In genomic region chr12:16810525-16811431, GRCm38 (mm10) we compare ENCODE assay signal across 7 mouse cellular contexts. TPM values are rescaled to one million over a fixed set of nuclear protein-coding genes. Genes with fewer than 3 reads are reported as not detected.
A peak's percentile ranks its signal among the peaks of the same experiment; 100 is the strongest.
DNase-seq lines count a peak whose midpoint lies in the region; ATAC-seq and TF ChIP-seq lines count a peak whose summit lies in the region.

Gene E2f6 (plus strand): TSS chr12:16810963.

- no peak within 1 kb of the TSS for H3K27ac ChIP-seq in embryonic facial prominence, embryonic 11.5 days (replicated peaks; ENCODE audit: low read depth, low read length)
- 0 out of 2 replicates have a peak within 1 kb of the TSS, but pooled peaks have one; percentile 57 for H3K27ac ChIP-seq in limb, embryonic 11.5 days (replicated peaks; ENCODE audit: low read depth, low read length)
- H3K27ac ChIP-seq in midbrain, embryonic 13.5 days, result peak within 1 kb of the TSS; percentile 69; the same call in 1 of the 2 replicates
- H3K27ac ChIP-seq in small intestine, adult 2 months (ENCODE audit: insufficient read depth, low read depth, low read length), result no peak within 1 kb of the TSS

- peak within 1 kb of the TSS; percentile 92 for H3K9ac ChIP-seq in embryonic facial prominence, embryonic 11.5 days (replicated peaks; ENCODE audit: low read length)
- peak within 1 kb of the TSS; percentile 83 for H3K9ac ChIP-seq in limb, embryonic 11.5 days (ENCODE audit: low read length)
- peak within 1 kb of the TSS; percentile 89 for H3K9ac ChIP-seq in midbrain, embryonic 13.5 days (replicated peaks)

- no peaks in the 10 kb centered on the region for H3K9me3 ChIP-seq in embryonic facial prominence, embryonic 11.5 days (replicated peaks; ENCODE audit: control insufficient read depth, low read length)
- H3K9me3 ChIP-seq in limb, embryonic 11.5 days (ENCODE audit: control insufficient read depth, low read length), result no peaks in the 10 kb centered on the region
- H3K9me3 ChIP-seq in midbrain, embryonic 13.5 days, result no peaks in the 10 kb centered on the region

- H3K36me3 ChIP-seq in embryonic facial prominence, embryonic 11.5 days (replicated peaks; ENCODE audit: control insufficient read depth, insufficient read depth, low read depth, low read length), result no peaks in the 10 kb centered on the region
- H3K36me3 ChIP-seq in limb, embryonic 11.5 days (ENCODE audit: control insufficient read depth, insufficient read depth, low read length), result no peaks in the 10 kb centered on the region; the same call in 1 of the 2 replicates
- H3K36me3 ChIP-seq in midbrain, embryonic 13.5 days, result peaks cover 11% of the 10 kb centered on the region; the same call in 1 of the 2 replicates
- no peaks in the 10 kb centered on the region; the same call in 1 of the 2 replicates for H3K36me3 ChIP-seq in small intestine, adult 2 months (ENCODE audit: control insufficient read depth, insufficient read depth, low read length)

- peak; percentile 82 for ATAC-seq in embryonic facial prominence, embryonic 11.5 days (replicated peaks; ENCODE audit: insufficient number of reproducible peaks, low FRiP score, low TSS enrichment, low read depth)
- peak; percentile 80 for ATAC-seq in limb, embryonic 11.5 days (ENCODE audit: insufficient number of reproducible peaks, low FRiP score, low TSS enrichment, low read depth)
- peak; percentile 89 for ATAC-seq in midbrain, embryonic 13.5 days

- no peaks in the 10 kb centered on the region for H3K27me3 ChIP-seq in embryonic facial prominence, embryonic 11.5 days (ENCODE audit: control insufficient read depth, insufficient read depth, low read length)
- H3K27me3 ChIP-seq in limb, embryonic 11.5 days (ENCODE audit: control insufficient read depth, insufficient read depth, low read length), result peaks cover 3% of the 10 kb centered on the region; the same call in 1 of the 2 replicates
- H3K27me3 ChIP-seq in midbrain, embryonic 13.5 days, result peaks cover 35% of the 10 kb centered on the region
- no peaks in the 10 kb centered on the region for H3K27me3 ChIP-seq in small intestine, adult 2 months (ENCODE audit: control insufficient read depth, insufficient read depth, low read length)

- TF ChIP-seq POLR2A in small intestine, adult 2 months (IDR thresholded peaks at IDR 0.05; ENCODE audit: low read depth, low read length), result peak; percentile 31

- DNase-seq in adrenal gland, postnatal 25 days, result peak; percentile 87
- DNase-seq in embryonic facial prominence, embryonic 11.5 days (ENCODE audit: low spot score), result peak; percentile 90
- DNase-seq in heart, adult 11 months, result peak; percentile 99
- DNase-seq in kidney, adult 18-20 months, result peak; percentile 89
- DNase-seq in limb, embryonic 11.5 days (ENCODE audit: low spot score), result peak; percentile 90

- H3K4me1 ChIP-seq in embryonic facial prominence, embryonic 11.5 days (ENCODE audit: control insufficient read depth, insufficient read depth, low read length), result no peaks in the 10 kb centered on the region
- H3K4me1 ChIP-seq in limb, embryonic 11.5 days (ENCODE audit: control insufficient read depth, insufficient read depth, low read length), result 0 out of 2 replicates have a peak, but pooled peaks cover 2% of the 10 kb centered on the region
- peaks cover 27% of the 10 kb centered on the region for H3K4me1 ChIP-seq in midbrain, embryonic 13.5 days (replicated peaks)
- H3K4me1 ChIP-seq in small intestine, adult 2 months (ENCODE audit: control insufficient read depth, insufficient read depth, insufficient read length, low read length), result no peaks in the 10 kb centered on the region; the same call in 1 of the 2 replicates

- TF ChIP-seq CTCF in small intestine, adult 2 months (IDR thresholded peaks at IDR 0.05; ENCODE audit: extremely low read depth, insufficient read length, insufficient replicate concordance, low read depth, low read length), result no peak

- 5% methylated on average over 78 of the region's 81 CpGs for WGBS in embryonic facial prominence, embryonic 11.5 days
- 5% methylated on average over 73 of the region's 81 CpGs for WGBS in limb, embryonic 11.5 days
- WGBS in midbrain, embryonic 13.5 days, result 6% methylated on average over 80 of the region's 81 CpGs
- WGBS in small intestine, adult 2 months, result 5% methylated on average over 80 of the region's 81 CpGs

- peak within 1 kb of the TSS; percentile 81 for H3K4me2 ChIP-seq in embryonic facial prominence, embryonic 11.5 days (ENCODE audit: low read depth, low read length)
- H3K4me2 ChIP-seq in limb, embryonic 11.5 days (ENCODE audit: low read depth, severe bottlenecking), result peak within 1 kb of the TSS; percentile 75
- peak within 1 kb of the TSS; percentile 85 for H3K4me2 ChIP-seq in midbrain, embryonic 13.5 days (replicated peaks)

- peak within 1 kb of the TSS; percentile 76 for H3K4me3 ChIP-seq in embryonic facial prominence, embryonic 11.5 days (ENCODE audit: low read depth, low read length)
- H3K4me3 ChIP-seq in limb, embryonic 11.5 days (ENCODE audit: low read depth, low read length), result peak within 1 kb of the TSS; percentile 65
- H3K4me3 ChIP-seq in midbrain, embryonic 13.5 days (replicated peaks), result peak within 1 kb of the TSS; percentile 84
- H3K4me3 ChIP-seq in small intestine, adult 2 months (ENCODE audit: low read depth, low read length), result peak within 1 kb of the TSS; percentile 98

RNA-seq across cellular contexts. Expression of gene E2f6, which starts in this region (rescaled TPM):
- total RNA-seq in adrenal gland, postnatal 25 days (2021), result 39.1 and 46.5 TPM in 2 replicates
- 85.5 and 87.6 TPM in 2 replicates for polyA plus RNA-seq in embryonic facial prominence, embryonic 11.5 days (2014; fragmentation: Nextera tagmentation; extraction: Ambion mirVana)
- 67.0 and 71.1 TPM in 2 replicates for polyA plus RNA-seq in limb, embryonic 11.5 days (2014; fragmentation: Nextera tagmentation; extraction: Ambion mirVana)
- polyA plus RNA-seq in midbrain, embryonic 13.5 days (2015; fragmentation: Nextera tagmentation; extraction: Ambion mirVana), result 46.7 and 49.5 TPM in 2 replicates
- polyA plus RNA-seq in small intestine, adult 2 months (2012; rRNA removed), result 6.2 and 6.5 TPM in 2 replicates

Comparison
In these comparisons a context has a peak if more than half of its experiments do, and no peak if none do; other contexts are left out.
1. H3K27ac ChIP-seq: peak in limb, embryonic 11.5 days (single experiment) and midbrain, embryonic 13.5 days (single experiment); none in embryonic facial prominence, embryonic 11.5 days (single experiment) and small intestine, adult 2 months (single experiment).
2. Peak in every context shown above with its lines, with median percentiles within 50 percentile points of each other: DNase-seq, ATAC-seq, H3K4me2 ChIP-seq, H3K4me3 ChIP-seq and H3K9ac ChIP-seq.